Mouse (Mus musculus): ENCODE results near the gene Ank3. TPM values are rescaled to one million over a fixed set of nuclear protein-coding genes. Genes with fewer than 3 reads are reported as not detected.

Ank3 gene
- total and polyA plus RNA-seq, 3 experiments = 3.2 to 6.7 TPM; not detected in 1

DNA sequence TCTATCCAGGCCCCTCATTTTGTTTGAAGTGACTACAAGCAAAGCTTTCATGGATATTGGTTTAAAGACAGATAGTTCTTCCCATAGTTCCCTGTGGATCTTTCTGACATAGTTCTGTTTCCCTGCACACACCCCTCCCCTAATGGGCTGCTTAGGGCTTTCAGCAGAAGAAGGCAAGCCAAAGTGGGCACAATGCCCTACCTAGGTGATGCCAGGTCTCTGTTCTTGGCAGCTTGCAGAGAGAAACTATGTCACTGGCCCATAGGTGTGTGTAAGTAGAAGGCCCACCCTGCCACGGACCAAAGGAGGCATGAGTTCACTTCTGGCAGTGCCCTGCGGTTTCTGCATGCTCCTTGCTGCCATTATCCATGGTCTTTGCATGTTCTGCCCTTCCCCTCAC, 311.1 kb downstream of the Ank3 start:
- H3K27me3 ChIP-seq (ENCODE audit: control insufficient read depth in 1 of 2, insufficient read depth in 2 of 2, low read length in 2 of 2) = no peaks in the 10 kb centered on the region
- DNase-seq (ENCODE audit: low read depth, low spot score) = no peak
- H3K27ac ChIP-seq (ENCODE audit: control insufficient read depth, low read depth, low read length) = no peak overlapping the region
- no peaks in the 10 kb centered on the region for H3K4me1 ChIP-seq (ENCODE audit: control insufficient read depth in 1 of 2, insufficient read depth in 2 of 2, low read length in 2 of 2)
- no peak overlapping the region for H3K9ac ChIP-seq (ENCODE audit: control insufficient read depth, low read depth, low read length, poor library complexity, severe bottlenecking)
- H3K9me3 ChIP-seq (replicated peaks; ENCODE audit: insufficient read depth, low read length) = no peaks in the 10 kb centered on the region
- H3K79me2 ChIP-seq (ENCODE audit: control insufficient read depth, insufficient read depth, low read length, poor library complexity) = no peaks in the 10 kb centered on the region
- H3K36me3 ChIP-seq (ENCODE audit: control insufficient read depth in 1 of 2, insufficient read depth in 2 of 2, low read length in 2 of 2) = no peaks in the 10 kb centered on the region
- TF ChIP-seq ZKSCAN1 (IDR thresholded peaks at IDR 0.05; ENCODE audit: low read depth, low read length) (no peak), TBP (IDR thresholded peaks at IDR 0.05; ENCODE audit: low read depth, low read length) (no peak), MAX (IDR thresholded peaks at IDR 0.05; ENCODE audit: low read length) (no peak), POLR2AphosphoS2 (IDR thresholded peaks at IDR 0.05; ENCODE audit: low read length) (no peak), BHLHE40 (IDR thresholded peaks at IDR 0.05; ENCODE audit: borderline replicate concordance, low read depth, low read length) (no peak), RCOR1 (IDR thresholded peaks at IDR 0.05; ENCODE audit: low read depth, low read length) (no peak), MAZ (IDR thresholded peaks at IDR 0.05; ENCODE audit: low read depth, low read length) (no peak), MXI1 (IDR thresholded peaks at IDR 0.05; ENCODE audit: low read depth, low read length) (no peak), ZC3H11A (IDR thresholded peaks at IDR 0.05; ENCODE audit: low read depth, low read length) (no peak), USF2 (IDR thresholded peaks at IDR 0.05; ENCODE audit: borderline replicate concordance in 1 of 2, insufficient read depth in 1 of 2, low read depth in 1 of 2, low read length in 2 of 2) (no peak), MYB (IDR thresholded peaks at IDR 0.05; ENCODE audit: low read depth, low read length) (no peak)
- no peak overlapping the region for H3K4me3 ChIP-seq (ENCODE audit: control insufficient read depth in 1 of 2, insufficient read depth in 1 of 2, low read depth in 2 of 2, low read length in 2 of 2)

DNA sequence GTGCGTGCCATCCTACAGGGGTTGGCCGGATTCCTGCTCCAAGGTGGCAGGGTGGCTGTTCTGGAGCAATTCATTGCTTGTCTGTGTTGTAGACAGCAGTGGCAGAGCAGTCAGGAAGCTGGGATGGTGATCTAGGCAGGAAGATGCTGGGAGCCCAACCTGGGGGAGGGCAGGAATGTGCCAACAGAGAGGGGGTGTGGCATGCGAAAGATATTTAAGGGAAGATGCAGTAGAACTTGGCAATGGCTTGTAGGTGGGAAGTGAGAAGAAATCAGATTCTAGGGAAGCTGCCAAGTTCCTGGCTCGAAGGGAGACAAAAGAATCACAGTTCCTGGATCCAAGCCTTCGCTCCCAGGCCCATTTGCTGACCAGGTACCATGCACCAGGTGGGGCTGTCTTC, 312.2 kb downstream of the Ank3 start:
- DNase-seq (ENCODE audit: low read depth, low spot score) = no peak
- Histone ChIP-seq H3K27ac (ENCODE audit: control insufficient read depth, low read depth, low read length) (no peak overlapping the region), H3K79me2 (ENCODE audit: control insufficient read depth, insufficient read depth, low read length, poor library complexity) (no peaks in the 10 kb centered on the region), H3K4me1 (ENCODE audit: control insufficient read depth in 1 of 2, insufficient read depth in 2 of 2, low read length in 2 of 2) (no peaks in the 10 kb centered on the region), H3K9me3 (replicated peaks; ENCODE audit: insufficient read depth, low read length) (no peaks in the 10 kb centered on the region), H3K27me3 (ENCODE audit: control insufficient read depth in 1 of 2, insufficient read depth in 2 of 2, low read length in 2 of 2) (no peaks in the 10 kb centered on the region), H3K9ac (ENCODE audit: control insufficient read depth, low read depth, low read length, poor library complexity, severe bottlenecking) (no peak overlapping the region), H3K36me3 (ENCODE audit: control insufficient read depth in 1 of 2, insufficient read depth in 2 of 2, low read length in 2 of 2) (no peaks in the 10 kb centered on the region), H3K4me3 (ENCODE audit: control insufficient read depth in 1 of 2, insufficient read depth in 1 of 2, low read depth in 2 of 2, low read length in 2 of 2) (no peak overlapping the region)
- TF ChIP-seq ZC3H11A (IDR thresholded peaks at IDR 0.05; ENCODE audit: low read depth, low read length) = no peak
- TF ChIP-seq CHD1 (IDR thresholded peaks at IDR 0.05; ENCODE audit: low read depth, low read length) = no peak

DNA sequence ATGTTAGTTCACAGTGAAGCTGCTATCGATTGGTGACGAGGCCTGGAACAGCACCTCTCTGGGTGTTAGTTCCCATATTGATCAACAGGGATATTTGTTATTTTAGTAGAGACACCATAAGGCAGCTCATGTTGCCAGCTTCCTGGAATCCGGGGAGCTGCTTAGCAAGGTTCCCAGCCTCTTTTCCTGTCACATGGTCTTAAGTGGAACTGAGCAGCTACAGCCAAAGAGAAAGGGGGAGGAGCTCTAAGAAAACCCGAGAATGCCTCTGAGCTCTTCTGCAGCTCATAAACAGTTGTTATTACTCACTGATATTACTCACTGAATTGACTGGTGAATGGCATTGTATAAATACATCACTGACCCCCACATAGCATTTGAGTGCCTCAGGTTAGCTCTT, 318.3 kb downstream of the Ank3 start:
- Histone ChIP-seq H3K27ac (ENCODE audit: control insufficient read depth, low read depth, low read length) (no peak overlapping the region), H3K36me3 (ENCODE audit: control insufficient read depth in 1 of 2, insufficient read depth in 2 of 2, low read length in 2 of 2) (no peaks in the 10 kb centered on the region), H3K9ac (ENCODE audit: control insufficient read depth, low read depth, low read length, poor library complexity, severe bottlenecking) (no peak overlapping the region), H3K9me3 (replicated peaks; ENCODE audit: insufficient read depth, low read length) (no peaks in the 10 kb centered on the region), H3K4me3 (ENCODE audit: control insufficient read depth in 1 of 2, insufficient read depth in 1 of 2, low read depth in 2 of 2, low read length in 2 of 2) (no peak overlapping the region), H3K4me1 (ENCODE audit: control insufficient read depth in 1 of 2, insufficient read depth in 2 of 2, low read length in 2 of 2) (no peaks in the 10 kb centered on the region), H3K79me2 (ENCODE audit: control insufficient read depth, insufficient read depth, low read length, poor library complexity) (no peaks in the 10 kb centered on the region), H3K27me3 (ENCODE audit: control insufficient read depth in 1 of 2, insufficient read depth in 2 of 2, low read length in 2 of 2) (no peaks in the 10 kb centered on the region)
- DNase-seq (ENCODE audit: low read depth, low spot score) = no peak
- TF ChIP-seq ZNF384 (IDR thresholded peaks at IDR 0.05; ENCODE audit: low read depth, low read length) (no peak), ELF1 (IDR thresholded peaks at IDR 0.05; ENCODE audit: low read depth, low read length) (no peak), MAX (IDR thresholded peaks at IDR 0.05; ENCODE audit: low read length) (no peak), MAFK (IDR thresholded peaks at IDR 0.05; ENCODE audit: borderline replicate concordance, low read depth, low read length) (no peak), UBTF (IDR thresholded peaks at IDR 0.05; ENCODE audit: borderline replicate concordance, insufficient read depth, low read depth, low read length) (no peak), POLR2A (IDR thresholded peaks at IDR 0.05; ENCODE audit: control insufficient read depth in 1 of 2, insufficient read depth in 1 of 2, low read depth in 1 of 2, low read length in 2 of 2, poor library complexity in 1 of 2) (no peak), TAL1 (IDR thresholded peaks at IDR 0.05; ENCODE audit: low read length) (no peak), MYC (IDR thresholded peaks at IDR 0.05; ENCODE audit: low read depth, low read length) (no peak), ZMIZ1 (IDR thresholded peaks at IDR 0.05; ENCODE audit: low read depth, low read length) (no peak), NELFE (IDR thresholded peaks at IDR 0.05; ENCODE audit: low read depth, low read length) (no peak), POLR2AphosphoS2 (IDR thresholded peaks at IDR 0.05; ENCODE audit: low read length) (no peak)

Measured in MEL (cell line).